Mouse (Mus musculus): ENCODE measurements around the gene Qsox1.

The Qsox1 gene

DNA sequence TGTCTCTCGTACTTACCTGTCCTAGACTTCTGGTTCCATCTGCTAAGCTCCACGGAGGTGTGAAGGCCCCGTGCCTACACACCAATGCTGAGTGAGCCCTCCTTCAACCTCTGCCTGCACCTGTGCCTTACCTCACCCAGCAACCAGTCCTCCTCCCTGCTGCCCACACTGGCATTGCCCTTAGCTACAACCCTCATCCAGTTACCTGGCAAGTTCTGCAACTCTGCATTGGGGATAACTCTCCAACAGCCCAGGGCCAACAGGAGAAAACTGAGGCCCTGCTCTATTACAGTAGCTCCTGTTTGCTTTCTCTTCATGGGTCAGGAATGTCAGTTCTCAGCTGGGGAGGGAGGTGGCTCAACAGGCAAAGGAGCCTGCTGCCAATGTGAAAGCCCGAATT, 14.7 kb downstream of the Qsox1 start:
- no peak for DNase-seq

DNA sequence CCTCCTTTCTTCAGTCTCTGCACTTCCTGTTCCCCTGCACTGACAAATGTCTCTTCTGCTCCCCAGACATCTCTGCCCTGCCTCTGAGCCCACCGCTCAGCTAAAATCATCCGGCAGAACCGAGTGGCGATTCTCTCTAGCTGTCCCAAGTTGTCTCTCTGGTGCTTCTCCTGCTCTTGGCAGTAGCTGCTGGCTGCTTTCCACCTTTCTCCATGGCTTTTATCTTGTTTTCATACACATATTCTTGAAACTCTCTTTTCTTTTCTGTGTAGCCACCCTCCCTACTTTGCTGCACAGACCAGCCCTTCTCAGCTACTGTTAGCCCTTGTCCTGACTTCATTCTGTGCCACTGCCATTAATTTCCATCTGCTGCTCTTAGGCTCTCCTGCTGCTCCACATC, 15.3 kb downstream of the Qsox1 start:
- DNase-seq: peak; percentile 34 to 41

DNA sequence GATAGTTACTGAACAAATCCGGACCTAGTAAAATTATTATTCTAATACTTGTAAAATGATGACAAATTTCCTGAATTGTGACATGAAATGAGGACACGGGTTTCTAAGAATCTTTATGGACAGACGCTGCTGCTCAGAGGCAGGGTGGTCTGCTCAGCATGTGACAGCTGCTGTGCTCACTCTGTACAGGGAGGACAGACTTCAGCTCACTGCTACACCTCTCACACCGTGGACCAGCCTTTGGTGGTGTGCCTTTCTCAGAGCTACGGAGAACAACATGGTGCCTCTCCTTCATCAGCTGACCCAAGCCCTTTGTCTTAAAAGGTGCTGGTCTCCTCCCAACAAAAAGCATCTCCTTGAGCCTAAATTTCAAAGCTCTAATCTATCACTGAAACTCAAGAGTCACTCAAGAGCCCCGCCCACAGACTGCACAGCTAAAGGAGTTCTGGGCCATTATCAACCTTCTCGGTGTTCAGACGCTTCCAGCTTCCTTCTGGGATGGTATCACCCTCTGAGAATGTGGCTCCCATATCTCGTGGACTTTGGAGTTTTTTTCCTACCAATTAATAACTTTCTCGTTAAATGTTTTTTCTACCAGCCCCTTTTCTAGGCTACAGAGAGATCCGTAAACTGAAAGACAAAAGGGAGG, 15.8 kb downstream of the Qsox1 start:
- no peak for DNase-seq

DNA sequence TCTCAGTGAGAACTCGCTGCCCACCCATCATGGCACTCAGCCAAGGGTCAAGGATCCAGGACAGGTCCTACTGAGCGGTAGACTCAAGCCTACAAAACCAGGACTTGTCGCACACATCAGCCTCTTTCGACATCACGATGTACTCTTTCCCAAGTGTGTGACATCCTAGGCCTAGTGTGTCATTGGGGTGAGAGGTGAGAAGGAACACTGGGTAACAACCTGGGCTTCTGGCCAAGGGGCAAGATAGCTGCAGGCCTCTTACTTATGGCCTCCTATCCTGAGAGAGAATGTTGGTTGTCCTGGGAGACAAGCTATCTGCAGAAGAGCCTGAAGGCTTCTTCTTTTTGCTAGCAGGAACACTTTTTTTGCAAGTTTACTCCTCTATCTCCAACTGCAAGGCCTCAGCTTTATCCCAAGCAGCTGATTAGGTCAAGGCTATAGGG, 16.9 kb downstream of the Qsox1 start:
- no peak for DNase-seq

DNA sequence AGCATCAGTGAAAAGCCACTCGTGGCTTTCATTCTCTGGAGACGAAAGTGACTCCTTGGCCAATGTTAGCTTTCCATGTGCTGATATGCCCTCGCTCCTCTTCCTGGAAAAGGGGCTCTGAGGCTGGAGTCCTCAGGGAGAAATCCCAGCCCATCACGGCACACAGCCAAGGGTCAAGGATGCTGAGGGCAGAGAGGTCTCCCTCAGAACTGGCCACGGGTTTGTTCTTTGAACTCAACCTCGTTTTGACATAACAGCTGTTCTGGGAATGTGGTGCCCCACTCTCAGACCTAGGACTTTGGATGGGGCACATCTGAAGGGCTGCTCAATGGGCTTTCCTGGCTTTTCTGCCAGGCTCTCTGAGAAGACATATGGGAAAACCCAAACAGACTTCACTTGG, 17.8 kb downstream of the Qsox1 start:
- no peak for DNase-seq

DNA sequence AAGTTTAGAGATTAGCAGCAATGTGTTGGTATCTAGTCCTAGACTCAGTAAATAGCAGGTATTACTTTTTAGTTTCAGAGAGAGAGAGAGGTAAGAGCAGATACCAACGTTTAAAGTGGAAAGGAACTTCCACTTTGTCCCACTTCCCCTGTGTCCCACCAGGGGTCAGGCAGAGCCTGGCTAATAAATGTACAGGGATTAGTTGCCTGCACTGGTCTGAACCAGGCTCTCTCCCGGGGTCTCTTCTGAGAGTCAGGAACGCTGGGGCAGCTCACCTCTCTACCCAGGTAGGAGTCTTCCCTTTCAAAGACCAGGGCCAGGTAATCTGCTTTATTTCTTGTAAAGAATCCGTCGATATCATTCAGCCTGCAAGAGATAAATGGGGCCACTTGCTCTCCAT, 20.8 kb downstream of the Qsox1 start:
- no peak for DNase-seq

DNA sequence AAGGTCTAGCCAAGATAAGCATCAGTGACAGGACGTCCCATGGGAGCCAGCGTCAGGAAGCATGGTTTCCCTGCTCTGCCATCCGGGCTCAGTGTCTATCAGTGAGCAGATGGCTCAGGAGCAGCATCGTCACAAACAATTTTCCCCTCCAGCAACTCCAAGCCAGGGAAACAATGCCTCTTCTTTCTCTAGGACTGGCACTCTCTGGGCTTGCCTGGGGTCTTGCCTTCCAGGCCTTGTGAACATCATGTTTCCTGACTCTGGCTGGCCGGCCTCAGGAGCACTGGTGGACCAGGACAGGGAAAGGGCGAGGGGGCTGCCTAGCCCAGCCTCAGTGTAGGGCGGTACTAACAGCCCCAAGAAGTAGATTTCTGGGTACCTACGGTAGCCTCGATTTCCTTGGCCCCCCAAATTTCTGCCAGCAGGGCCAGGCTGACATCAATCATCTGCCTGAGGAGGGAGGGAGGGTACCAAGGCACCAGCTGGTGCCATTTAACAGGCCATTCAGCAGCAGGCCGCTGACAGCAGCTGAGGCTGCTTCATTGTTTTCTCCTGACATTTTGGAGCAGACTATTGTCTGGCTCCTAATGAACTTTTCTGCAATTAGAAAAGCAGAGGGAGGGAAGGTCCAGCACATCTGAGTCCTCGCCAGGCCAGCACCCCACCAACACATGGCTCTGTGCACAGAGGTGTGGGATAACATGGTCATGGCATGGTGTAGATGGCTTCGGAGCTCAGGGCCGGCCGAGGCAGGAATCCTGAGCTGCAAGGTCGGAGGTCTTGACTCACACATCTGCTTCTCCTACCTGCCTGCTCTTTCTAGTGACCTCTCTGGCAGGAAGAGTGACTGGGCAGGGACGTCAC, 22.3 kb downstream of the Qsox1 start:
- DNase-seq: peak; percentile 62 to 69

DNA sequence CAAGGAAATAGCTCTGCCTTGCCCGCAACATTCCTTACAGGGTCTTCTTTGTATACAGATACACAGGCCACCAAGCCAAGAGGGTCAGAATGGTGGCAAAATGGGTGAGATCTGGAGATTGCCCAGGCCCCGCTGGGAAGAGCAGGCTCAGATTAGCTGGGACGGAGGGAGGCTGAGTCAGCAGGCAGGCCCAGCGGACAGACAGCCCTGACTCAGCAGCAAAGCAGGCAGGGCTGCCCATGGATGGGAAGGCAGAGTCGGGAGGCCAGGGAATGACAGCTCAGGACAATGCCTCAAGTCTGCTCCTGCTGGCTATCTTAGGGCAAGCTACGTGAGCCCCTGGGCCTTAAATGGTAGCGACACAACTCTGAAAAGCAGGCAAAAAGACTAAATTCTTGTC, 26.8 kb downstream of the Qsox1 start:
- DNase-seq: no peak

DNA sequence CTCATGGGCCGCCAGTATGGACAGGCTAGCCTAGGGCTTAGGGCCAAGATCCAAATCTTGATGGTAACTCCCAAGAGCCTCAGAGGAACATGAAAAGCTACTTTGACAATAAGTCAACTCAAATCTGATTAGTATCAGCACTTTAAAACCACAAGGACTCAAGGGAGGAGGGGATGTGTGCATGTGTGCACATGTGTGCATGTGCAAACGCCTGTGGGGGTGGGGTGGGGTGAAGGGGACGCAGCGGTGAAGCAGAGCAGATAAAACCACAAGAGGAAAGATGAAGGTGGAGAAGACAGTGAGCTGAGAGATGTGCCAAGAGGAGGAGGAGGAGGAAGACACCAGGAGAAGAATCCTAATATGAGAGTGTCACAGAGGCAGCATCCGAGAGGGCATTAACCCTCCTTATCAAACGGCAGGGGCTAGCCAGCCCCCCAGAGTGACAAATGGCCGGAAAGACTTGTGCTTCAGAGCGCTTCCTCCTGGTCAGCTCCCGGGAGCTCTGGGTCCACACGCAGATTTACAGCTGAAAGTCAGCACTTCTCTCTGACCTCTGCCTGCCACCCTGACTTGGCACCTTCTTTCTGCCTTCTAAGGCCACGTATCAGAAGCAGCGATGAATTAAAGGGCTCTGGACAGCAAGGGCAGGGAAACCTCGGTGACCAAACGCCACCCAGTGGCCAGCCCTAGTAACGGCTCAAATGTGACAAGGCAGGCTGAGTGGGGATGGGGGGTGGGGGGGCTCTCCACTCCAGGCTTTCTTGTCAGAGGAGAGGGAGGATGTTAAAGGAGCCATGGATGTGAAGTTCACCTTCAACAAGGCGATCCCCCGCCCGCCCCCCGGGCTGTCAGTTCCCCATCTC, 28.1 kb downstream of the Qsox1 start:
- DNase-seq: peak; percentile 71 to 81

DNA sequence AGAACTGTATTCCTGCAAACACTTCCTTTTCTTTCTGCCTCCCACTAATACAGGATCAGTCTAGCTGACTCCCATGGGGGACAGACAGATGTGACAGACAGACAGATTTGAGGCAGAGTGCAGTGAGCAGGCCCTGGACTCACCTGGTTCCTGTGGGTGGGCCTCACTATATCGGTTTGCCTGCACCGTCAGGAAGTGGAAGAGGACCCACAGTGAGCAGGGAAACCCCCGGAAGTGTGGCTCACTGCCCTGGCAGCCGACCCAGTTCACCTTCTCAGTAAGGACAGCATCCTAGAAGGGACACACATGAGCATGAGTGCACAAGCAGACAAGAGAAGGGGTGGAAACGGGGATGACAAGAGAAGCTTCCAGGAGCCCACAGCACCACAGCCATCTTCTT, 30.3 kb downstream of the Qsox1 start:
- no peak for DNase-seq

DNA sequence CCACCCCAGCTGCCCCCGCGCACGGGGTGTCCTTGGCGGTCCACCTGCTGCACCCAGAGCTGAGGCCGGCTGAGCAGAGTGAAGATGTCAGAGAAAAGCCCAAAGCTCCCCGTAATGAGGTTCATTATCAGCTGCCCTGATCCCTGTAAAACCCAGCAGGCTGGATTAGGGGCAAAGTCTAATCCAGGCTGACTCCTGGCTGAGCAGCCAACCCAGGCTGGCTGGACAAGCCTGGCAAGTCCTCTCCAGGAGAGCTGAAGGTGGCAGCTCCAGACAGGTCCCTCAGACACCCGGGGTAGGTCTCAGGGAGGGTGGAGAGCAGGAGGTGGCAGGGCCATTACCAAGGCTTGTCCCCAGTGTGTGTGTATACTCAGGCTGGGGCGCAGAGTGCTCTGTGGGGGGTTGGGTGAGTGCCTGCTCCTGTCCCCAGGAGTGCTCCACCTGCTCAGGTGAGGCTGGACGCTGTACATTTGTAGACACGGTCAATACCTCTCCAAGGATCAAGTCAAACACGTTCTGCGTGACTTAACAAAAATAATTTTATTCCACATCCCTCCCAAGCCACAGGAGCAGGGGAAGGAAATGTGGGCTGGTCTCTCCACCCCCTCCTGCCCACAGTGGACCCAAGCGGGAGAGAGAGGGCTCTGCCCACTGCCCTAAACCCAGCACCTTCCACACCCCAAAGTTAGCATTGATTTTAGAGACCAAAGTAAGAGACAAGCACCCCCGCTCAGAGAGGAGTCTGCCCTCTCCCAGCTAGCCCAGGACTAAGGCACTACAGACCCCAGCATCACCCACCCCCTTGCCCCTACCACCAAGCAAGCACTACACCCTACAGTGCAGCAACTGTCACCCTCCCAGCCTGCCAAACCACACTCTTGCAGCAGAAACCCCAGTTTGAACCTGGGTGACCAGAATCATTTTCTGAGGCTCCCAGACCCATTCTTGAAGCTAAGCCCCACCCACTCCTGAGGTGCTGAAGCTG, 34.8 kb downstream of the Qsox1 start:
- no peak for DNase-seq

DNA sequence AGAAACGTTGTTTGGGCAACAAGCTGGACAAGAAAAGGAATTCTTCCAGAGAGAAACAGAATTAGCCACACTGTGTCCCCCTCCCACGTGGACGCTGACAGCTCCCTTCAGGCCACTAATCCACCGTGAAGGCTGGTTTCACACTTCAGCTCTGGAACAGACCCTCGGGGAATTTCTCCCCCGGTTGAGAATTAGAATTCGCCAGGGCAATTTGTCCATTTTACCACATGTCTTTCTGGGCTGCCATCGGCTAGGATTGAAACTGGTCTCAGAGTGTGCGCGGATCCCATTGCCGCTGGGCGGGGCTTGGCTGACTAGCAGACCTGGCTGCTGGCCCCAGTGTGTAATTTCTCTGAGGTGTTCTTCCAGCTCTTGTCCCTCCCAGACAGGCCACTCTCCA, 53.5 kb downstream of the Qsox1 start:
- peak in 1 of 2 experiments; percentile 28 for DNase-seq

DNA sequence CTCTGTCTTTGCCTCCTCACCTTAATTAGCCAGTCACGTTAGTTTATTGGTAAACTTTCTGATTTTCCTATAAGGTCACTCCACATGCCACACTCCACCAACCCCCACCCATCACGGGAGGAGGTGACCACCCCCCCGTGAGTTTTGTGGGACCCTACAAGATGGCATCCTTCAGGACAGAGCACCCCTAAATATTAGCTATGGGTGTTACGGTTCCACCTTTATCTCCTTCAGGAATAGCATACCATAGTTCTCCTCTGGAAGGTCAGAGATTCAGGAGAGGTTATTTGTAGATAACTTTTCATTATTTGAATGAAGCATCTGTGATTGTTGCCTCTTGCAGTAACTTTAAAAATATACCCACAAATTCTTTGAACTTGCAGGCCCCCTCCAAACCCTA, 54.0 kb downstream of the Qsox1 start:
- DNase-seq: no peak

DNA sequence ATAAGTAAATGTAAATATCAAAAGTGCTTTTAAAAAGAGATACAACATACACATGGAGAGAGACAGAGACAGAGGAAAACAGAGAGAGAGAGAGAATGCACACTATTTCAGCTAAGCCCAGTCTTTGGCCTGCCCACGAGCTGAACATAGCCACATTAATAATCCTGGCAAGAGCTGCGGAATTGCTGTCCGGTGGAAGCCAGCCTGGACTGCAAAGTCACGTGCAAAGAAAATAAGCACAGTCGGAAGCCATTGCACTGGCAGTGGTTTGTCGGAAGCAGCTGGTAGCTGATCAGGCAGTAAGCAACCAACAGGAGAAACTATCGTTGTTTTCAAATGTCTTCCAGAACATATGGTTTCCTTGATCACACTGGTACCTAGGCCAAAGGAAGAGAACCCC, 55.1 kb downstream of the Qsox1 start:
- no peak for DNase-seq

DNA sequence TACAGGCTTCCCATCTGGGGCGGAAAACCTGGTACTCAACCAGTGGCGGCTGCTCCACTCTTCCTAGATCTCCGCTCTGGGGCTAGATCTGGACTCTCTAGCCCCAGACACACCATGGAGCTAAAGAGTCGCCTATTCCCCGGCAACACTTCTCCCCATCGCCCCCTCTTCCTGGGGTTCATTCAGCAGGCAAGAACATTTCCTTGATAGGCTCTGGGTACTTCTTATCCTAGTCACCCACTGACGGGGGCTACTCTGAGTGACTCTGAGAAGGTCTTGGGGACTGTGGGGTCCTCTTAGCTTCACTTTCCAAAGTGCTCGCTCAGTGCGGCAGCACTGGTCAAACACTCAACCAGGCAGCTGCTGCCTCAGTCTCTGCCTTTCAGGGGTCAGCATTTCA, 59.3 kb downstream of the Qsox1 start:
- no peak for DNase-seq

DNA sequence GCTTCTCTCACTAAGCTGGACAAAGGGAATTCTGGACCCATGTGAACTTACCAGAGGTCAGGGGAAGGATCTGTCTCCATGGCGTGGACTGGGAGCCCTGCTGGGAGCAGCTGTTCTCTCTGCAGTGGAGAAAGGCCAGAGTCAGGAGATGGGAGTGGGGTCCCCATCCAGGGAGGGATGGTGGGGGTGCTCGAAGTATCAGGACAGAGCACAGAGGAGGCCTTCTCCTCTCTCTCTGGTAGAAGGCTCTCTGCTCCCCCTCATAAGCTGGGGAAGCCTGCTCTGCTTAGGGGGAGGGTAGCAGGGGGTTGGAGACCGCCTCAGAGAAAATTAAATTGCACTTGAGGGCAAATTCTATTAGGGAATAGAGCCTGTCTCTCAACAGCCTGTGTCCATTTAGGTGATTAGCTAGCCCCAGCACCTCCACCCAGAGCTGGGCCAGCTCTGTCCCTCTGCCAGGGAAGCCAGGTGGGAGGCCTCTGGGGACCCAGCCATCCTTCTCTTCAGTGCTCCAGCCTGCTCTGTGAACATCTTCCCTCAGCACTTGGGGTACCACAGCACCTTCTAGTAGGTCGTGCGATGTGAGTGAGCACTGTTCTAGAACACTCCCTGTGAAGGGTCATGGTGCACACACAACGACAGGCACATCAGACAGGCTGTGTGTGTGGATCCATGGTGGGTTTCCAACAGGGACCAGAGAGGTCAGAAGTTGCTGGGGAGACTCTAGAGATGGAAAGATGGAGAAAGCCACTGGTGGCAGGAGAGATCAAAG, 61.0 kb downstream of the Qsox1 start, which contains the start of gene Lhx4:
Gene Lhx4, minus strand, starts transcription at position 201 of the 772 bp plus-strand sequence.
- no peak for DNase-seq

DNA sequence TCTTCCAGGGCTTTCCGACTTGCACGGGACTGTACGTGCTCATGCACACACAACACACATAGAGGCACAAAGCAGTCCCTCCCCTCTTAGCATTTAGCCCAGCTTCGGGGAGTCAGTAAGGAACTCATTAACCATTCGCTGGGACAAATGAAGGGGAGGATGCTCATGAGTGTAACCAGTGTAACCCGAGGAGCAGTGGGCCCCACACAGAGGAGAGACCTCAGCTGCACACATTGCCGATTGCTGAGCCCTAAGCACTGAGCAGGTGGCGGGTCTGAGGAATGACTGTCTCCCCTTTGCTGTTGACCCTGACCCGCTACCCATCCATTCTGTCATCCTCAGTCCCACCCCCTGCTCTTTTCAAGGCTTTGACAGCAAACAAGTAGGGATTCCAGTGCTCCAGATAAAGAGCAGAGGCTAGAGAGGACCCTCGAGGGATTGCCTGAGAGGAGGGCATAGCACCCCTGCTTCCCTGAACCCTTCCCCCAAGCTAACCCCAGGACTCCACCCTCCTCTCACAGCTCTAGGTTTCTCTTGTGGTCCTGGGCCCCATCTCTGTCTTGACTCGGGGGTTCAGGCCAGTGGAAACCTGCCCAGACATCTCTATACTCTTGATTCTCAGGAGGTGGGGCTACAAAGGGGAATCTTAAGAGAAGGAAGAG, 62.0 kb downstream of the Qsox1 start:
- no peak for DNase-seq

DNA sequence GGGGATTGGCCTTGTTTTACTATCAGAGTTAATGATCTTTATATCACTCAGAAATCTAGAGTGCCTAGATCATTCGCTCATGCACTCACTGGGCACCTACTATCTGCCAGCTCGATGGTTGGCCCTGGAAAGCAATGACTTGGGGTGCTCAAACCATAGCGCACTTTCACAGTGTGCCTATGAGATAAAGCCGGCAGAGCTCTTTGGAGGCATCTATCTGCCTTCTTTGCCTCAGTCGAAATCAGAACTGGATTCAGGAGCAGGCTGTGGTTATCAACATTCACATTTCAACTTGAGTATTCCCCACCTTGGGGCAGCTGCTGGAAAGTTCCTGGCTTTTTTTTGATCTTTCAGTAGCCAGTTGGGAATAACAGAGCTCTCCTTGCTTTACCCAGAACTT, 64.8 kb downstream of the Qsox1 start:
- no peak for DNase-seq

DNA sequence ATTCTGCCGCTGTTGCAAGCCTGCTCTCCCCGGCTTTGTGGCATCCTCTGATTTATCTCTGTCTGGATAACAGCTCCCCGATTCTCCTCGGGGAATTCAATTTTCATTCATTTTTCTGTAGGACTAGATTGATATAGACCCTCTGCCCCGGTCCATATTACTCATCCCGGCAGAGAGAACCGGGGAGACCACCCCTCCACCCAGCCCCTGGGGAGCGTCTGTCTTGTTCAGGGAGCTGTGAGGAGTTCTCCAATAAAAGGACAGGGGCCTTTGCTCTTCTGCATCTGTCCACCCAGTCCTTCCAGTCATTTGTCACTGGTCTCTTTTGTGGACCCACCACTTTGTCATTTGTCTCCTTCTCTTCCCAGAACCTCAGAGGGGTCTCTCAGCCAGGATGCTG, 65.7 kb downstream of the Qsox1 start:
- no peak for DNase-seq

All from cerebellum, postnatal 25 days (tissue).